Mouse (Mus musculus): ENCODE measurements around the gene Pald1. TPM values are rescaled to one million over a fixed set of nuclear protein-coding genes. Genes with fewer than 3 reads are reported as not detected.
A peak's percentile ranks its signal among the peaks of the same experiment; 100 is the strongest.

Gene Pald1
- polyA plus RNA-seq, 1 experiment, result 15.0 TPM

- TF ChIP-seq CTCF (IDR thresholded peaks at IDR 0.05; ENCODE audit: extremely low read depth, insufficient read depth, insufficient read length, insufficient replicate concordance) (no peak), POLR2A (IDR thresholded peaks at IDR 0.05; ENCODE audit: low read depth, low read length) (no peak)
- Histone ChIP-seq H3K27me3 (ENCODE audit: control insufficient read depth, insufficient read depth, low read length) (peaks cover 4% of the 10 kb centered on the region; the same call in 1 of the 2 replicates), H3K4me3 (ENCODE audit: extremely low read depth, insufficient read depth, insufficient read length) (no peak overlapping the region), H3K4me1 (ENCODE audit: control insufficient read depth, insufficient read depth, insufficient read length) (no peaks in the 10 kb centered on the region), H3K36me3 (ENCODE audit: control insufficient read depth, insufficient read depth, low read length) (no peaks in the 10 kb centered on the region), H3K27ac (ENCODE audit: insufficient read depth, low read length) (no peak overlapping the region)
- 33% methylated on average over 10 of the region's 10 CpGs for WGBS
- no peak for DNase-seq (ENCODE audit: low read depth in 1 of 2, low spot score in 2 of 2)
These were observed 22.6 kb upstream of the Pald1 start for GRCm38 (mm10) chr10:61405958-61406357.

- Histone ChIP-seq H3K4me1 (ENCODE audit: control insufficient read depth, insufficient read depth, insufficient read length) (no peaks in the 10 kb centered on the region), H3K36me3 (ENCODE audit: control insufficient read depth, insufficient read depth, low read length) (no peaks in the 10 kb centered on the region), H3K27ac (ENCODE audit: insufficient read depth, low read length) (no peak overlapping the region), H3K4me3 (ENCODE audit: extremely low read depth, insufficient read depth, insufficient read length) (no peak overlapping the region), H3K27me3 (ENCODE audit: control insufficient read depth, insufficient read depth, low read length) (peaks cover 4% of the 10 kb centered on the region; the same call in 1 of the 2 replicates)
- DNase-seq (ENCODE audit: low read depth in 1 of 2, low spot score in 2 of 2), result no peak
- TF ChIP-seq CTCF (IDR thresholded peaks at IDR 0.05; ENCODE audit: extremely low read depth, insufficient read depth, insufficient read length, insufficient replicate concordance) (no peak), POLR2A (IDR thresholded peaks at IDR 0.05; ENCODE audit: low read depth, low read length) (no peak)
- WGBS, result 87% methylated on average over 2 of the region's 2 CpGs
These were observed 19.6 kb upstream of the Pald1 start for GRCm38 (mm10) chr10:61402911-61403310.

- Histone ChIP-seq H3K27ac (ENCODE audit: insufficient read depth, low read length) (no peak overlapping the region), H3K36me3 (ENCODE audit: control insufficient read depth, insufficient read depth, low read length) (no peaks in the 10 kb centered on the region), H3K4me3 (ENCODE audit: extremely low read depth, insufficient read depth, insufficient read length) (no peak overlapping the region), H3K27me3 (ENCODE audit: control insufficient read depth, insufficient read depth, low read length) (peaks cover 4% of the 10 kb centered on the region; the same call in 1 of the 2 replicates), H3K4me1 (ENCODE audit: control insufficient read depth, insufficient read depth, insufficient read length) (no peaks in the 10 kb centered on the region)
- no peak for TF ChIP-seq POLR2A (IDR thresholded peaks at IDR 0.05; ENCODE audit: low read depth, low read length)
- TF ChIP-seq CTCF (IDR thresholded peaks at IDR 0.05; ENCODE audit: extremely low read depth, insufficient read depth, insufficient read length, insufficient replicate concordance), result no peak; the same call in 1 of the 2 replicates
- DNase-seq (ENCODE audit: low read depth in 1 of 2, low spot score in 2 of 2), result no peak
- WGBS, result 69% methylated on average over 5 of the region's 5 CpGs
These were observed 19.1 kb upstream of the Pald1 start for GRCm38 (mm10) chr10:61402480-61402879.

DNA sequence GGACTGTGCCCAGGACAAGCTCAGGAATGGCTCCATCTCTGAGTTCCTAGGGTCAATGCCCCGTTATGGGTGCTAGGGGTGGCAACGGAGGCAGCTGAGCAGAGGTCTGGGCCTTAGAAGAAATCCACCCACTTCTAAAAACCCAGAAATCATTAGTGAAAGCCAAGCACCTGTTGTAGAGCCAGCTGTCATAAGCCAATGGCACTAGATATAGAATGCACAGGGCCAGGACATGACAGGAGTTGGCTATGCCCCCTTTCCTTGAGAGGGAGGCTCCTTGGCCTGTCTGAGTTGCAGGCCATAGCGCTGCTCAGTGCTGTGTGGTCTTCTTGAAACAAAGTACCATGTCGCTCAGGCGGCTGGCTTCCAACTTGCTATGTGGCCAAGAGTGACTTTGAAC, 17.1 kb upstream of the Pald1 start:
- Histone ChIP-seq H3K4me3 (ENCODE audit: extremely low read depth, insufficient read depth, insufficient read length) (no peak overlapping the region), H3K27me3 (ENCODE audit: control insufficient read depth, insufficient read depth, low read length) (no peaks in the 10 kb centered on the region), H3K4me1 (ENCODE audit: control insufficient read depth, insufficient read depth, insufficient read length) (no peaks in the 10 kb centered on the region), H3K36me3 (ENCODE audit: control insufficient read depth, insufficient read depth, low read length) (no peaks in the 10 kb centered on the region), H3K27ac (ENCODE audit: insufficient read depth, low read length) (no peak overlapping the region)
- DNase-seq (ENCODE audit: low read depth in 1 of 2, low spot score in 2 of 2), result no peak
- 83% methylated on average over 5 of the region's 5 CpGs for WGBS
- TF ChIP-seq CTCF (IDR thresholded peaks at IDR 0.05; ENCODE audit: extremely low read depth, insufficient read depth, insufficient read length, insufficient replicate concordance), result no peak
- no peak for TF ChIP-seq POLR2A (IDR thresholded peaks at IDR 0.05; ENCODE audit: low read depth, low read length)

DNA sequence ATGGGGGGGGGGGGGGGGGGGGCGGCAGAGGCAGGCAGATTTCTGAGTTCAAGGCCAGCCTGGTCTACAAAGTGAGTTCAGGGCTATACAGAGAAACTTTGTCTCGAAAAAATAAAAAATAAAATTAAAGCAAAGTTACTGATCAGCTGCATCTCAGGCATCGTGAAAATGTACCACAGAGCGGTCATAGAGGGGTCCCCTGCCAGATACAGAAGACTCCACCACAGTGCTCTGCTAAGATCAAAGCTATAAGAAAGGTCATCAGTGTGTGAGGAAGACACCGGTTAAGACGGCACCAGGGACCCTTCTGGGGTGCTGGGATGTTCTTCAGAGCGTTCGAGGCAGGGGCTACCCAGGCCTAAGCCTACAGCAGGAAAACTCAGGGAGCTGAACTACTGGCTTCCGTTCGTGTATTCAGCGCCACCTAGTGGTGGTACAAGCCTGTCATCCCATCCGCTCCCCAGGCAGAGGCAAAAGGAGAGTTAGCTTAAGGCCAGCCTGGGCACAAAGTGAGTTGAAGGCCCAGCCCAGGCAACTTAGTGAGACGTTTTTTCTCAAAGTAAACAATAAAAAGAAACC, 15.9 kb upstream of the Pald1 start:
- TF ChIP-seq CTCF (IDR thresholded peaks at IDR 0.05; ENCODE audit: extremely low read depth, insufficient read depth, insufficient read length, insufficient replicate concordance) (peak; percentile 77; the same call in 1 of the 2 replicates), POLR2A (IDR thresholded peaks at IDR 0.05; ENCODE audit: low read depth, low read length) (no peak)
- Histone ChIP-seq H3K36me3 (ENCODE audit: control insufficient read depth, insufficient read depth, low read length) (no peaks in the 10 kb centered on the region), H3K27me3 (ENCODE audit: control insufficient read depth, insufficient read depth, low read length) (no peaks in the 10 kb centered on the region), H3K4me1 (ENCODE audit: control insufficient read depth, insufficient read depth, insufficient read length) (no peaks in the 10 kb centered on the region), H3K27ac (ENCODE audit: insufficient read depth, low read length) (no peak overlapping the region), H3K4me3 (ENCODE audit: extremely low read depth, insufficient read depth, insufficient read length) (no peak overlapping the region)
- DNase-seq (ENCODE audit: low read depth in 1 of 2, low spot score in 2 of 2), result peak; percentile 29 to 46
- WGBS, result 30% methylated on average over 13 of the region's 13 CpGs

- no peaks in the 10 kb centered on the region for H3K36me3 ChIP-seq (ENCODE audit: control insufficient read depth, insufficient read depth, low read length)
- no peak overlapping the region for H3K4me3 ChIP-seq (ENCODE audit: extremely low read depth, insufficient read depth, insufficient read length)
- DNase-seq (ENCODE audit: low read depth in 1 of 2, low spot score in 2 of 2), result no peak
- H3K27ac ChIP-seq (ENCODE audit: insufficient read depth, low read length), result no peak overlapping the region
- H3K27me3 ChIP-seq (ENCODE audit: control insufficient read depth, insufficient read depth, low read length), result no peaks in the 10 kb centered on the region
- H3K4me1 ChIP-seq (ENCODE audit: control insufficient read depth, insufficient read depth, insufficient read length), result no peaks in the 10 kb centered on the region
- TF ChIP-seq POLR2A (IDR thresholded peaks at IDR 0.05; ENCODE audit: low read depth, low read length) (no peak), CTCF (IDR thresholded peaks at IDR 0.05; ENCODE audit: extremely low read depth, insufficient read depth, insufficient read length, insufficient replicate concordance) (no peak)
- 82% methylated on average over 3 of the region's 3 CpGs for WGBS
These were observed 14.8 kb upstream of the Pald1 start for GRCm38 (mm10) chr10:61398125-61398524.

GRCm38 (mm10) chr10:61394476-61395136, 11.3 kb upstream of the Pald1 start:
- no peak for DNase-seq (ENCODE audit: low read depth in 1 of 2, low spot score in 2 of 2)
- no peaks in the 10 kb centered on the region for H3K4me1 ChIP-seq (ENCODE audit: control insufficient read depth, insufficient read depth, insufficient read length)
- no peaks in the 10 kb centered on the region for H3K27me3 ChIP-seq (ENCODE audit: control insufficient read depth, insufficient read depth, low read length)
- no peak for TF ChIP-seq POLR2A (IDR thresholded peaks at IDR 0.05; ENCODE audit: low read depth, low read length)
- no peak for TF ChIP-seq CTCF (IDR thresholded peaks at IDR 0.05; ENCODE audit: extremely low read depth, insufficient read depth, insufficient read length, insufficient replicate concordance)
- H3K27ac ChIP-seq (ENCODE audit: insufficient read depth, low read length), result no peak overlapping the region
- no peak overlapping the region for H3K4me3 ChIP-seq (ENCODE audit: extremely low read depth, insufficient read depth, insufficient read length)
- WGBS, result 29% methylated on average over 9 of the region's 9 CpGs
- H3K36me3 ChIP-seq (ENCODE audit: control insufficient read depth, insufficient read depth, low read length), result no peaks in the 10 kb centered on the region

Measured in spleen, adult 2 months (tissue).